Mouse (Mus musculus): Measurements from ENCODE around the gene Hemk1. TPM values are rescaled to one million over a fixed set of nuclear protein-coding genes. Genes with fewer than 3 reads are reported as not detected.
A peak's percentile ranks its signal among the peaks of the same experiment; 100 is the strongest.

Gene Hemk1
- total RNA-seq (2014; rRNA removed) (14.1 and 14.2 TPM in 2 replicates), polyA plus RNA-seq (2015; fragmentation: Nextera tagmentation; extraction: Ambion mirVana) (12.9 and 13.4 TPM in 2 replicates)

DNA sequence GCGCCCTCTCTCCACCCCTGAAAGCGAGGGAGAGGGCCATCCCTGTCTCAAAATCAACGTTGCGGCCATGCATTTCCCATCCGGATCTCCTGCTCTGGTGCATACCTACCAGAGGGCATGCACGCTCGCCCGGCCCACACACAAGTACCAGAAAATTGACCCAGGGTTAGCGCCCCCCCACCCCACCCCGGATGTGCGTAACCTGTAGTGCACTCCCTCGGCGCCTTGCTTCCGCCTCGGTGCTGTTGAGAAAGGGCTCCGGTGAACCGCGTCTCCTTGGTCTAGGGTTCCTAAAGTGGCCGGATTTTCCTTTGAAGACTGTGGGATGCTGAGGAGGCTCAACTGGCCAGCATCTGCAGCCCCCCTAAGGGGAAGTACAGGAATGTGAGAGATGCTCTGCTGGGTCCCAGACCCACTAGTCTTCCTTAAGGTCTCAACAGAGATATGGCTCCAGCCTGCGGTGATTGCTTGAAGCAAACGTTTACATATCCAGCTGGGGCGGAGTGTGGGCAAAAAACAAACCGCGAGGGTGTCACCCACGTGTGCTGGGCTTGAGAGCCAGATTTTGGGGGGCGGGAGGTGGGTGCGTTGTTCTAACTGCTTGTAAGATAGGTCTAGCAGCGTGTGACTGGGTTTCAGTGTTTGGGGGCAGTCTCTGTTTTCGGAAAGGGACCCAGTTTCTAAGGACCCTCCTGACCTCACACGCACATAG lies at the start of gene Hemk1:
Gene Hemk1, minus strand, starts transcription at position 179 of the 712 bp plus-strand sequence.
- Histone ChIP-seq H3K4me3 (ENCODE audit: low read depth, low read length) (peak within 1 kb of the TSS; percentile 67), H3K9ac (peak within 1 kb of the TSS; percentile 79), H3K4me1 (ENCODE audit: insufficient read depth) (peaks cover 10% of the 10 kb centered on the region), H3K9me3 (ENCODE audit: low read length) (no peaks in the 10 kb centered on the region), H3K36me3 (ENCODE audit: insufficient read depth) (no peaks in the 10 kb centered on the region), H3K27ac (ENCODE audit: low read depth, low read length) (peak within 1 kb of the TSS; percentile 73), H3K4me2 (ENCODE audit: low read depth) (peak within 1 kb of the TSS; percentile 94), H3K27me3 (ENCODE audit: insufficient read depth, low read length) (no peaks in the 10 kb centered on the region)
- 3% methylated on average over 30 of the region's 30 CpGs for WGBS
- ATAC-seq: peak; percentile 89
- peak; percentile 93 for DNase-seq
- TF ChIP-seq CTCF (IDR thresholded peaks at IDR 0.05; ENCODE audit: low read depth): no peak; the same call in 1 of the 2 replicates

GRCm38 (mm10) chr9:107387708-107388107 lies 49.6 kb upstream of the Hemk1 start:
- DNase-seq (no peak), ATAC-seq (no peak)
- TF ChIP-seq CTCF (IDR thresholded peaks at IDR 0.05; ENCODE audit: low read depth): no peak
- H3K4me1 ChIP-seq (ENCODE audit: insufficient read depth): no peaks in the 10 kb centered on the region
- H3K27me3 ChIP-seq (ENCODE audit: insufficient read depth, low read length): peaks cover 4% of the 10 kb centered on the region; the same call in 1 of the 2 replicates
- H3K9ac ChIP-seq: no peak overlapping the region
- WGBS: 85% methylated on average over 3 of the region's 3 CpGs
- H3K27ac ChIP-seq (ENCODE audit: low read depth, low read length): no peak overlapping the region
- H3K36me3 ChIP-seq (ENCODE audit: insufficient read depth): no peaks in the 10 kb centered on the region
- no peak overlapping the region for H3K4me3 ChIP-seq (ENCODE audit: low read depth, low read length)
- no peaks in the 10 kb centered on the region for H3K9me3 ChIP-seq (ENCODE audit: low read length)
- H3K4me2 ChIP-seq (ENCODE audit: low read depth): no peak overlapping the region

GRCm38 (mm10) chr9:107386722-107387121 lies 48.6 kb upstream of the Hemk1 start:
- H3K36me3 ChIP-seq (ENCODE audit: insufficient read depth): no peaks in the 10 kb centered on the region
- no peak overlapping the region for H3K4me2 ChIP-seq (ENCODE audit: low read depth)
- peaks cover 14% of the 10 kb centered on the region for H3K27me3 ChIP-seq (ENCODE audit: insufficient read depth, low read length)
- H3K9me3 ChIP-seq (ENCODE audit: low read length): no peaks in the 10 kb centered on the region
- H3K4me3 ChIP-seq (ENCODE audit: low read depth, low read length): no peak overlapping the region
- H3K9ac ChIP-seq: no peak overlapping the region
- ATAC-seq: no peak
- 67% methylated on average over 3 of the region's 3 CpGs for WGBS
- H3K4me1 ChIP-seq (ENCODE audit: insufficient read depth): no peaks in the 10 kb centered on the region
- no peak for DNase-seq
- peak; percentile 42 for TF ChIP-seq CTCF (IDR thresholded peaks at IDR 0.05; ENCODE audit: low read depth)
- H3K27ac ChIP-seq (ENCODE audit: low read depth, low read length): no peak overlapping the region

GRCm38 (mm10) chr9:107384396-107384795 lies 46.2 kb upstream of the Hemk1 start:
- no peaks in the 10 kb centered on the region for H3K9me3 ChIP-seq (ENCODE audit: low read length)
- H3K9ac ChIP-seq: no peak overlapping the region
- H3K27me3 ChIP-seq (ENCODE audit: insufficient read depth, low read length): peaks cover 36% of the 10 kb centered on the region
- peak; percentile 43 for ATAC-seq
- no peaks in the 10 kb centered on the region for H3K36me3 ChIP-seq (ENCODE audit: insufficient read depth)
- no peak overlapping the region for H3K4me3 ChIP-seq (ENCODE audit: low read depth, low read length)
- H3K4me2 ChIP-seq (ENCODE audit: low read depth): no peak overlapping the region
- DNase-seq: no peak
- H3K4me1 ChIP-seq (ENCODE audit: insufficient read depth): no peaks in the 10 kb centered on the region
- WGBS: 19% methylated on average over 3 of the region's 3 CpGs
- no peak for TF ChIP-seq CTCF (IDR thresholded peaks at IDR 0.05; ENCODE audit: low read depth)
- H3K27ac ChIP-seq (ENCODE audit: low read depth, low read length): no peak overlapping the region

DNA sequence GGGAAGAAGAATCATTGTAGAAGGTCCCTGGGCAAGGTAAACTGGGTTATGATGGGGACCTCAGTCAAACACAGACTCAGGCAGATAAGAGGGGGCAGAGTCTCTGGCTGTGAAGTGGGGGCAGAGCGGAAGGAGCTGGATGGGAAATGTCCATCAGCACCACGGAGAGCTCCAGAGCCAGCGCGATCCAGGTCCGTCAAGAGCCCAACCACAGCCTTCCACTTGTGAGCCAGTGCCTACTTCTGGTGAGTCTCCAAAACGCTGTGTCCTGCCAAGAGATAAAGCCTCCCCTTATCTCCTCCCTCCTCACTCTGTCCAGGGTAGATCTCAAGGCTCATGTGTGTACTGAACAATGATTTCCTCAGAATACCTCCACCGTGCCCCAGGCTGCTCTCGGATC lies 43.6 kb upstream of the Hemk1 start:
- no peak for TF ChIP-seq CTCF (IDR thresholded peaks at IDR 0.05; ENCODE audit: low read depth)
- no peaks in the 10 kb centered on the region for H3K36me3 ChIP-seq (ENCODE audit: insufficient read depth)
- no peak overlapping the region for H3K27ac ChIP-seq (ENCODE audit: low read depth, low read length)
- WGBS: 15% methylated on average over 8 of the region's 8 CpGs
- peaks cover 49% of the 10 kb centered on the region for H3K27me3 ChIP-seq (ENCODE audit: insufficient read depth, low read length)
- no peak overlapping the region for H3K9ac ChIP-seq
- no peak overlapping the region for H3K4me3 ChIP-seq (ENCODE audit: low read depth, low read length)
- ATAC-seq (no peak), DNase-seq (no peak)
- H3K4me2 ChIP-seq (ENCODE audit: low read depth): no peak overlapping the region
- peaks cover 3% of the 10 kb centered on the region; the same call in 1 of the 2 replicates for H3K4me1 ChIP-seq (ENCODE audit: insufficient read depth)
- no peaks in the 10 kb centered on the region for H3K9me3 ChIP-seq (ENCODE audit: low read length)

DNA sequence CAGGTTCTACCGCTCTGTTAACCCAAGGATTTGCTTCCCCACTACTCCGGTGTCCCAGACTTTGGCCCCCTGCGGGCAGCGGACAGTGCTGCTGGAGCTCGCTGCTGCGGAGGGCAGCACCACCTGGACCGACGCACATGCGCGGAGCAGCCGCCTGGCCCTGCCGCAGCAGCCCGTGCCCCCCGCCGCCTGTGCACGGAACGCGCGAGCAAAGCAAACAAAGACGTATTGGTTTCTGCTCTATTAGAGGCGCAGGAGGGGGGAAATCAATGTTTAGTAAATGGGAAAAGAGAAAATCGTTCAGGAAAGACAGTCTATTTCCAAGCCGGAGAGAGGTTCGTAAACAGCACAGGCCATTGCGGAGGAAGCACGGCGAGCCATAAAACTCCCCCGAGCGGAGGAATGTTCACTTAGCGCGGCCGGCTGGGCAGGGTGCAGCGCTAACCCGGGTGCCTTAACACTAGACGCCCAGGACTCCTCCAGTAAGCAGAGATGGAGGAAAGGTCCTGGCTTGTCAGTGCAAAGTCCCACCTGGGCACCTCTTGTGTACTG lies 39.9 kb upstream of the Hemk1 start:
- under 1% methylated on average over 35 of the region's 35 CpGs for WGBS
- peak; percentile 71 for DNase-seq
- H3K27me3 ChIP-seq (ENCODE audit: insufficient read depth, low read length): peaks cover 57% of the 10 kb centered on the region
- no peaks in the 10 kb centered on the region for H3K9me3 ChIP-seq (ENCODE audit: low read length)
- H3K27ac ChIP-seq (ENCODE audit: low read depth, low read length): 0 out of 2 replicates have a peak overlapping the region, but pooled peaks have one; percentile 9
- H3K4me1 ChIP-seq (ENCODE audit: insufficient read depth): peaks cover 3% of the 10 kb centered on the region; the same call in 1 of the 2 replicates
- peak overlapping the region; percentile 73 for H3K4me2 ChIP-seq (ENCODE audit: low read depth)
- peak overlapping the region; percentile 37 for H3K4me3 ChIP-seq (ENCODE audit: low read depth, low read length)
- peak overlapping the region; percentile 51 for H3K9ac ChIP-seq
- peak; percentile 66 for ATAC-seq
- peak; percentile 32; the same call in 1 of the 2 replicates for TF ChIP-seq CTCF (IDR thresholded peaks at IDR 0.05; ENCODE audit: low read depth)
- H3K36me3 ChIP-seq (ENCODE audit: insufficient read depth): no peaks in the 10 kb centered on the region

GRCm38 (mm10) chr9:107375451-107375850 lies 37.3 kb upstream of the Hemk1 start:
- Histone ChIP-seq H3K4me2 (ENCODE audit: low read depth) (no peak overlapping the region), H3K9ac (no peak overlapping the region), H3K4me3 (ENCODE audit: low read depth, low read length) (no peak overlapping the region), H3K27me3 (ENCODE audit: insufficient read depth, low read length) (peaks cover 32% of the 10 kb centered on the region), H3K27ac (ENCODE audit: low read depth, low read length) (no peak overlapping the region), H3K9me3 (ENCODE audit: low read length) (no peaks in the 10 kb centered on the region), H3K36me3 (ENCODE audit: insufficient read depth) (no peaks in the 10 kb centered on the region), H3K4me1 (ENCODE audit: insufficient read depth) (peaks cover 3% of the 10 kb centered on the region; the same call in 1 of the 2 replicates)
- ATAC-seq (no peak), DNase-seq (no peak)
- 22% methylated on average over 5 of the region's 5 CpGs for WGBS
- TF ChIP-seq CTCF (IDR thresholded peaks at IDR 0.05; ENCODE audit: low read depth): no peak
